Mouse (Mus musculus) cerebellum, adult 2 months (tissue): Measurements from ENCODE around the gene Hdhd3. TPM values are rescaled to one million over a fixed set of nuclear protein-coding genes. Genes with fewer than 3 reads are reported as not detected.

Experiments
- DNase-seq, 2 experiments: peaks; one replicate each; pipeline ENCODE4 v3.0.0; 2021
- H3K27ac ChIP-seq: fragments of 200-500 bp; 2 replicates; pipeline ENCODE4 v1.5.1; 2012; ENCODE audit warnings: low read length, control low read depth, inconsistent platforms; ENCODE audit not compliant: insufficient read depth
- H3K27me3 ChIP-seq: fragments of 200-500 bp; 2 replicates; pipeline ENCODE4 v1.6.1; 2012; ENCODE audit warnings: inconsistent platforms, mild to moderate bottlenecking, low read length, moderate library complexity; ENCODE audit not compliant: control insufficient read depth, insufficient read depth
- H3K4me1 ChIP-seq: fragments of 200-500 bp; 2 replicates; pipeline ENCODE4 v1.6.1; 2011; ENCODE audit warnings: low read length; ENCODE audit not compliant: control insufficient read depth, insufficient read depth
- H3K4me3 ChIP-seq: fragments of 200-500 bp; replicated peaks from 2 replicates; pipeline ENCODE3; 2011; ENCODE audit warnings: mild to moderate bottlenecking, low read depth, low read length, control low read depth; ENCODE audit not compliant: insufficient read depth
- CTCF ChIP-seq: fragments of 200-500 bp; IDR thresholded peaks from 2 replicates; pipeline ENCODE4 v1.5.1; 2011; ENCODE audit warnings: low read depth, mild to moderate bottlenecking, control low read depth, low read length, moderate library complexity, borderline replicate concordance; ENCODE audit not compliant: insufficient read depth
- POLR2A ChIP-seq: fragments of 200-500 bp; IDR thresholded peaks from 2 replicates; pipeline ENCODE4 v1.6.1; 2011; ENCODE audit warnings: low read length, control low read depth, borderline replicate concordance; ENCODE audit not compliant: insufficient read depth
- WGBS: fragments of 180-500 bp; shearing (Covaris S2); methylation state at CpG from one replicate; pipeline ENCODE4 v1.1.7; 2018; 5-methylcytosine and 5-hydroxymethylcytosine counted together
- polyA plus RNA-seq: library from polyadenylated mRNA; depleted of rRNA; stranded (reverse); fragments of >200 nt; gene quantifications from 2 replicates; pipeline ENCODE4 v1.2.3, GENCODE M21; 2012

Hdhd3 gene
- polyA plus RNA-seq, 1 experiment, result 9.3 TPM

GRCm38 (mm10) chr4:62525489-62525811 is 22.2 kb upstream of the Hdhd3 start:
- Histone ChIP-seq H3K4me1 (peaks cover 3% of the 10 kb centered on the region; the same call in 1 of the 2 replicates), H3K4me3 (peak overlapping the region; percentile 94), H3K27ac (no peak overlapping the region), H3K27me3 (no peaks in the 10 kb centered on the region)
- under 1% methylated on average over 10 of the region's 10 CpGs for WGBS
- TF ChIP-seq POLR2A, result no peak
- no peak for TF ChIP-seq CTCF
- no peak for DNase-seq

GRCm38 (mm10) chr4:62524651-62525488 is 21.6 kb upstream of the Hdhd3 start, which contains the start of the genes Pole3 and 4933430I17Rik:
TSS of gene Pole3 (minus strand) at chr4:62525068.
TSS of gene 4933430I17Rik (plus strand) at chr4:62525369.
- peak; percentile 96 to 98 for DNase-seq
- peak within 1 kb of the TSS; percentile 94 for H3K4me3 ChIP-seq
- H3K4me1 ChIP-seq, result peaks cover 3% of the 10 kb centered on the region; the same call in 1 of the 2 replicates
- TF ChIP-seq CTCF (no peak), POLR2A (no peak)
- no peaks in the 10 kb centered on the region for H3K27me3 ChIP-seq
- under 1% methylated on average over 59 of the region's 59 CpGs for WGBS
- H3K27ac ChIP-seq, result peak within 1 kb of the TSS; percentile 100

DNA sequence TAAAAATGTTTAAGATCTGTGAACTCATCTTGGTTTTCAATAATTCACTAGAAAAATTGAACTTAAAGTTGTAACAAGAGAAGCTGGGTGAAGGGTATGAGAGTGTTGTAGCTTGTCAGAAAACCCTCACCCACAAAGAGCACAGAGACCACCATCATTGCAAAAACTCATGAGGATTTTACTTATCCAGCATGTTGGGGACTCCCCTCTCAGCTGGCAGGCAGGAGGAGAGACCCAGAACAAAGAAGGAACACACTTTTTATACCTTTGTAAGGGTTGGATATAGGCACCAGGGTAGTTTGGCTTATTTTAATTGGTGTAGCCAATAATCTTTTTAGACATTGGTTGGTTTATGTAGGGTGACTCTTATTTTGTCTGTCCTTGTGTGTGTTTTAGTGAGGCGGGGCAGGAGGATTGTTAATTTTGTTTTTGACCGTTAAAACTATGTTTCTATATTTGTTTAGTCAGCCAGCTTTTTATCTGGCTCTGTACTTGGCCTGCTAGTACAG is 17.7 kb upstream of the Hdhd3 start:
- TF ChIP-seq POLR2A (no peak), CTCF (no peak)
- Histone ChIP-seq H3K27me3 (no peaks in the 10 kb centered on the region), H3K4me3 (no peak overlapping the region), H3K4me1 (peaks cover 12% of the 10 kb centered on the region), H3K27ac (no peak overlapping the region)
- 89% methylated on average over 2 of the region's 2 CpGs for WGBS
- no peak for DNase-seq

- under 1% methylated on average over 37 of the region's 37 CpGs for WGBS
- TF ChIP-seq POLR2A, result peak; percentile 50; the same call in 1 of the 2 replicates
- no peak for TF ChIP-seq CTCF
- peaks cover 22% of the 10 kb centered on the region for H3K4me1 ChIP-seq
- peak within 1 kb of the TSS; percentile 52 for H3K27ac ChIP-seq
- peak within 1 kb of the TSS; percentile 73 for H3K4me3 ChIP-seq
- H3K27me3 ChIP-seq, result no peaks in the 10 kb centered on the region
- peak; percentile 88 for DNase-seq
These were observed 16.6 kb upstream of the Hdhd3 start, which contains the start of gene Alad for GRCm38 (mm10) chr4:62519849-62520233. TSS of gene Alad (minus strand) at chr4:62519918.

- H3K27me3 ChIP-seq, result no peaks in the 10 kb centered on the region
- DNase-seq, result no peak
- peak overlapping the region; percentile 73 for H3K4me3 ChIP-seq
- peak overlapping the region; percentile 47 for H3K27ac ChIP-seq
- peaks cover 21% of the 10 kb centered on the region for H3K4me1 ChIP-seq
- under 1% methylated on average over 26 of the region's 26 CpGs for WGBS
- TF ChIP-seq CTCF (no peak), POLR2A (no peak)
These were observed 16.0 kb upstream of the Hdhd3 start for GRCm38 (mm10) chr4:62519122-62519848.

- WGBS, result 19% methylated on average over 13 of the region's 13 CpGs
- peak; percentile 81 to 88 for DNase-seq
- TF ChIP-seq CTCF (no peak), POLR2A (peak; percentile 57; the same call in 1 of the 2 replicates)
- peak overlapping the region; percentile 73 for H3K4me3 ChIP-seq
- H3K4me1 ChIP-seq, result peaks cover 24% of the 10 kb centered on the region
- H3K27me3 ChIP-seq, result no peaks in the 10 kb centered on the region
- H3K27ac ChIP-seq, result peak overlapping the region; percentile 47
These were observed 15.3 kb upstream of the Hdhd3 start for GRCm38 (mm10) chr4:62518416-62519121.

DNA sequence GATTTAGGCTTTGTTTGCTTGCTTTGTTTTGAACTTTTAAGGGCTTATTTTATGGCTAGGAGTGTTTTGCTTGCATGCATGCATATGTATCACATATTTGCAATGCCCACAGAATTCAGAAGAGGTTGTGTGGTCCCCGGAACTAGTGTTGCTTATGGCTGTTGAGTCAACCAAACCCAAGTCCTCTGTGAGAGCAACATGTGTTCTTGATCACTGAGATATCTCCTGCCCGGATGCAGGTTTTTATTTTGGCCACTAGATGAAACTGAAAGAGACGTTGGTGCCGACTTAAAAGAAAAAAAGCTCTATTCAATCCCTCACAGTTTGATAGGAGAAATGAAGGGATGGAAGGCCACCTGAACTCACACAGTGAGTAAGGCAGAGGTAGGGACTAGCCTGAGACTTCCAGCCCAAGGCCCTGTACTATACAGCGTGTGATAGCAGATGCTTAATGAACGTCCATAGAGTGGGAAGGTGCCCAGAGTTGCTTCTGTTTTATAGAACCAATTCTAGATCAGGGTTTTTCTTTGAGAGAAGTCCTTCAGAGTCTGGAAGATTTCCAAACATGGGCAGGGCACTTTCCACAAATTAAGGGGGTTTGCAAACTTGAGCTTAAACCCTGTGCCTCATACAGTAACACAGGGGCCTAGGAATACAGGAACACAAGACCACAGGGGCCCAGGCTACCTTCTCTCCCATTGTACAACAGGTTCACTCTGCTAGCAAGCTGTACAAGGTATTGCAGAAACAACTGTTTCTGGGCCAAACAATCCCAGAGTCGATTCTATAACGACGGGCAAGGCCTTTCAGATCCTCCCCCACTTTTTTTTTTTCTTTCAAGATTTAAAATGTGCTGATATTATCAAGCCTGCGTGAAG is 14.5 kb upstream of the Hdhd3 start:
- Histone ChIP-seq H3K4me3 (peak overlapping the region; percentile 73), H3K4me1 (peaks cover 24% of the 10 kb centered on the region), H3K27ac (peak overlapping the region; percentile 48), H3K27me3 (no peaks in the 10 kb centered on the region)
- TF ChIP-seq CTCF, result no peak
- TF ChIP-seq POLR2A, result no peak
- DNase-seq, result no peak
- WGBS, result 43% methylated on average over 10 of the region's 10 CpGs
